Mouse (Mus musculus): ENCODE results near the gene Os9. TPM values are rescaled to one million over a fixed set of nuclear protein-coding genes. Genes with fewer than 3 reads are reported as not detected.
"Not testable (repeated sequence)": the region's sequence is repeated elsewhere in the genome, so short reads cannot be mapped to it uniquely, and the experiment has no call there.

Os9 gene
- polyA plus RNA-seq, 1 experiment from 2014 or later, result 60.1 TPM

- peaks cover 35% of the 10 kb centered on the region for H3K36me3 ChIP-seq (replicated peaks)
- H3K4me1 ChIP-seq, result peaks cover 62% of the 10 kb centered on the region
- H3K9me3 ChIP-seq; H3K4me3 ChIP-seq; DNase-seq (ENCODE audit: low spot score); H3K27ac ChIP-seq (replicated peaks): not testable (repeated sequence)
- 85% methylated on average over 4 of the region's 4 CpGs for WGBS
- H3K27me3 ChIP-seq (replicated peaks; ENCODE audit: low read depth, poor library complexity, severe bottlenecking), result peaks cover 52% of the 10 kb centered on the region
Observed at GRCm38 (mm10) chr10:127062101-127062500, 58.8 kb downstream of the Os9 start.

DNA sequence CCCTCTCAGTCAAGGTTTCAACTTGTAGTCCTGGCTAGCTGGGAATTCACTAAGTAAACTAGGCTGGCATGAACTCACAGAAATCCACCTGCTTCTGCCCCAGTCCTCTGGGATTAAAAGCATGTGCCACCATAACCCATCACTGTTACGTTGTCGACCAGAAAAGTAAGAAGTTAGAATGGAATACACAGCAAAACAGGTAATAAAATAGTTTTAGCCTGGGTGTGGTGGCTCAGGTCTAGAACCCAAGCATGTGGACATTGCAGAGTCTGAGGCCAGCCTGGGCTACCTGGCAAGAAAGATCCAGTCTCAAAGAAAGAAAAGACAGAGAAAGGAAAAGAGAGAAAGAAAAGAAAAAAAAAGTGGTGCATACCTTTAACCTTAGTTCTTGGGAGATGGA, 59.4 kb downstream of the Os9 start:
- H3K9me3 ChIP-seq, result no peaks in the 10 kb centered on the region
- no peak overlapping the region for H3K4me3 ChIP-seq
- peaks cover 53% of the 10 kb centered on the region for H3K27me3 ChIP-seq (replicated peaks; ENCODE audit: low read depth, poor library complexity, severe bottlenecking)
- H3K27ac ChIP-seq (replicated peaks), result no peak overlapping the region
- DNase-seq (ENCODE audit: low spot score), result no peak
- WGBS, result 73% methylated on average over 2 of the region's 2 CpGs
- peaks cover 58% of the 10 kb centered on the region for H3K4me1 ChIP-seq
- peaks cover 35% of the 10 kb centered on the region for H3K36me3 ChIP-seq (replicated peaks)

DNA sequence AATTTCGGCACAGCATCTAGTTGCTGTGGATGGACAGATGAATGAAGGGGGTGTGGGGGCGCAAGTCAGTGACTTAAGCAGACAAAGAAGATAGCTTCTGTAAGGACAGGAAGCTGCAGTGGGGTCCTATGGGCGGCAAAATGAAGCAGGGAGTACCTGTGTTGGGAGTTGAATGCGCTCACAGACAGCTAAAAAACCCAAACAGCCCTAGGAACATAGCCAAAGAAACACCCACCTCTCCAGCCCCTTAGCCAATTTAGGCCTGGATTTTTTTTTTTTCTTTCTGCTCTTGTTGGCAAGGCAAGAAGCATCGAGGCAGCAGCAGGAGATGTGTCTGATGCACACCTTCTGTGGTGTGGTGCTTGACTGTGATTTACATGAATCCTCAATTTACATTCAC, 59.8 kb downstream of the Os9 start:
- Histone ChIP-seq H3K4me1 (peaks cover 57% of the 10 kb centered on the region), H3K4me3 (peak overlapping the region; percentile 95; the same call in 1 of the 2 replicates), H3K36me3 (replicated peaks) (peaks cover 35% of the 10 kb centered on the region), H3K27me3 (replicated peaks; ENCODE audit: low read depth, poor library complexity, severe bottlenecking) (peaks cover 58% of the 10 kb centered on the region), H3K9me3 (no peaks in the 10 kb centered on the region), H3K27ac (replicated peaks) (no peak overlapping the region)
- DNase-seq (ENCODE audit: low spot score), result no peak
- 36% methylated on average over 5 of the region's 5 CpGs for WGBS

DNA sequence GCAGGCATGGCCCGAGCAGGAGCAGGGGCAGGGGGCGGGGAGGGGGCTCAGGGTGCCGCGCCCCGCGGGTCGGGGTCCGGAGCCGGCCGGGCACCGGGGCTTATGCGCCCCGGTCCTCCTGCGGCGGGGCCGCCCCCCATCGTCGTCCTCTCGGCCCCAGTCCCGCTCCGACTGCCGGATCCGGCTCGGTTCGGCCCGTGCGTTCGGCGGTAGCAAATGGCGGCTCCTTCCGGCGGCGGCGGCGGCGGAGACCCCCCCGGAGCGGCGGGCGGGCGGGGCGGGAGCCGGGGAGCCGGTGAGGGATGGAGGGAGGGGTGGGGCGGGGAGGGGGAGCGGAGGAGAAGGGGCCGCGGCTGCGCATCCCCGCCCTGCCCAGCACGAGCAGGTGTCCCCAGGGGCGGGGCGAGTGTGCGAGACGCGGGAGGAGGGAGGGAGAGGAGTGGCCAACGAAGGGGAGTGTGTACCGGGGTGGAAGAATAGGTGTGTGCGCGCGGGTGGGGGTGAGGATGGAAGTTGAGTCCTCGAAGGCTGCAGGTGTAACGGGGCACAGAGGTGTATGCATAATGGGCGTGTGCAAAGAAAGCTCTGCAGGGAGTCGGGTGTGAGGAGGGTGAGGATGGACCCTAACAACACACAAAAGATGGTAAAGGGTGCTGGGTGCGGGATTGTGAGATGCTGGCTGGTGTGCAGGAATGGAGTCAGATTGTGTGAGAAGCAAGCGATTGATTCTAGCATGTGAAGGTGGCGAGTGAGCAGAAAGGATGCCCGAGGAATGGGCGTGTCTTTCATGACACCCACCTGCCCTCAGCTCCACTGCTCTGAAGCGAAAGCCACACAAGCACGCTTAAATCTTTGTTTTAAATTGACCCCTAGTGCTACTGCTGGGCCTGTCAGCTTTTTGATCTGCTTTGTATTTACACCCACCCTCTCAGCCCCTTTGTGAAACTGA, 60.7 kb downstream of the Os9 start, which contains the start of gene March9:
TSS of gene March9 (minus strand) at position 217 of the 949 bp plus-strand sequence.
- H3K27ac ChIP-seq (replicated peaks), result peak within 1 kb of the TSS; percentile 88
- DNase-seq (ENCODE audit: low spot score), result peak; percentile 82
- under 1% methylated on average over 67 of the region's 72 CpGs for WGBS

GRCm38 (mm10) chr10:127059174-127059967, 61.6 kb downstream of the Os9 start:
- Histone ChIP-seq H3K9me3 (no peaks in the 10 kb centered on the region), H3K36me3 (replicated peaks) (peaks cover 29% of the 10 kb centered on the region), H3K4me1 (peaks cover 48% of the 10 kb centered on the region), H3K27ac (replicated peaks) (peak overlapping the region; percentile 88), H3K27me3 (replicated peaks; ENCODE audit: low read depth, poor library complexity, severe bottlenecking) (peaks cover 61% of the 10 kb centered on the region), H3K4me3 (peak overlapping the region; percentile 95)
- peak; percentile 67 for DNase-seq (ENCODE audit: low spot score)
- under 1% methylated on average over 92 of the region's 92 CpGs for WGBS

More for the DNA sequence above, 60.7 kb downstream of the Os9 start, which contains the start of gene March9:
- Histone ChIP-seq H3K4me3 (peak within 1 kb of the TSS; percentile 95), H3K36me3 (replicated peaks) (peaks cover 35% of the 10 kb centered on the region), H3K4me1 (peaks cover 56% of the 10 kb centered on the region), H3K9me3 (no peaks in the 10 kb centered on the region), H3K27me3 (replicated peaks; ENCODE audit: low read depth, poor library complexity, severe bottlenecking) (peaks cover 61% of the 10 kb centered on the region)

- peak overlapping the region; percentile 95 for H3K4me3 ChIP-seq
- DNase-seq (ENCODE audit: low spot score), result no peak
- WGBS, result 14% methylated on average over 8 of the region's 8 CpGs
- H3K9me3 ChIP-seq, result no peaks in the 10 kb centered on the region
- H3K27me3 ChIP-seq (replicated peaks; ENCODE audit: low read depth, poor library complexity, severe bottlenecking), result peaks cover 63% of the 10 kb centered on the region
- peaks cover 48% of the 10 kb centered on the region for H3K4me1 ChIP-seq
- peaks cover 27% of the 10 kb centered on the region for H3K36me3 ChIP-seq (replicated peaks)
- H3K27ac ChIP-seq (replicated peaks), result 0 out of 2 replicates have a peak overlapping the region, but pooled peaks have one; percentile 10
Observed at GRCm38 (mm10) chr10:127058708-127059107, 62.2 kb downstream of the Os9 start.

GRCm38 (mm10) chr10:127058161-127058560, 62.8 kb downstream of the Os9 start:
- Histone ChIP-seq H3K9me3 (no peaks in the 10 kb centered on the region), H3K27me3 (replicated peaks; ENCODE audit: low read depth, poor library complexity, severe bottlenecking) (peaks cover 66% of the 10 kb centered on the region), H3K27ac (replicated peaks) (no peak overlapping the region), H3K36me3 (replicated peaks) (peaks cover 27% of the 10 kb centered on the region), H3K4me1 (peaks cover 48% of the 10 kb centered on the region), H3K4me3 (peak overlapping the region; percentile 95)
- WGBS, result 1% methylated on average over 9 of the region's 9 CpGs
- peak; percentile 88 for DNase-seq (ENCODE audit: low spot score)

- WGBS, result 85% methylated on average over 20 of the region's 20 CpGs
- H3K4me3 ChIP-seq, result peak overlapping the region; percentile 13; the same call in 1 of the 2 replicates
- H3K27ac ChIP-seq (replicated peaks), result no peak overlapping the region
- no peaks in the 10 kb centered on the region for H3K9me3 ChIP-seq
- peaks cover 42% of the 10 kb centered on the region for H3K4me1 ChIP-seq
- DNase-seq (ENCODE audit: low spot score), result no peak
- peaks cover 74% of the 10 kb centered on the region for H3K27me3 ChIP-seq (replicated peaks; ENCODE audit: low read depth, poor library complexity, severe bottlenecking)
- H3K36me3 ChIP-seq (replicated peaks), result peaks cover 27% of the 10 kb centered on the region
Observed at GRCm38 (mm10) chr10:127056490-127056889, 64.4 kb downstream of the Os9 start.

DNA sequence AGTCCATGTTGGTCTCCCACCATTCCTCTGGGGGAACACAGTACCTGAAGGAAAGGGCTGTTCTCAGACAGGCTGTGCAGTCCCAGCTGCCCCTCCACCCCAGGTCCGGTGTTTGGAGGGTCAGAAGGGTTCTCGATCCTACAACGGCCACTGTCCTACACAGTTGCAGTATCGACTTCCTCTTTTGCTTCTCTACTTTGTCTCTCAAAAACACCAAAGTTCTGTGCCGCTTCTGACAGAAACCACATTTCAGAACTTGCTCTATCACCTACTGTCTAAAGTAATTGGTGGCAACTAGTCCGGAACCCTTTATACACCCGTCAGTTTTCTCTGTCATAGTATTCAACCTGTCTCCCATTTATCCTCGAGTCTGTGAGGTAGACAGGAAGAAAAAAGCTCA, 65.5 kb downstream of the Os9 start:
- peaks cover 33% of the 10 kb centered on the region for H3K4me1 ChIP-seq
- peaks cover 74% of the 10 kb centered on the region for H3K27me3 ChIP-seq (replicated peaks; ENCODE audit: low read depth, poor library complexity, severe bottlenecking)
- no peak for DNase-seq (ENCODE audit: low spot score)
- H3K36me3 ChIP-seq (replicated peaks), result peaks cover 27% of the 10 kb centered on the region
- H3K9me3 ChIP-seq, result no peaks in the 10 kb centered on the region
- H3K4me3 ChIP-seq, result no peak overlapping the region
- H3K27ac ChIP-seq (replicated peaks), result no peak overlapping the region
- 88% methylated on average over 8 of the region's 8 CpGs for WGBS

DNA sequence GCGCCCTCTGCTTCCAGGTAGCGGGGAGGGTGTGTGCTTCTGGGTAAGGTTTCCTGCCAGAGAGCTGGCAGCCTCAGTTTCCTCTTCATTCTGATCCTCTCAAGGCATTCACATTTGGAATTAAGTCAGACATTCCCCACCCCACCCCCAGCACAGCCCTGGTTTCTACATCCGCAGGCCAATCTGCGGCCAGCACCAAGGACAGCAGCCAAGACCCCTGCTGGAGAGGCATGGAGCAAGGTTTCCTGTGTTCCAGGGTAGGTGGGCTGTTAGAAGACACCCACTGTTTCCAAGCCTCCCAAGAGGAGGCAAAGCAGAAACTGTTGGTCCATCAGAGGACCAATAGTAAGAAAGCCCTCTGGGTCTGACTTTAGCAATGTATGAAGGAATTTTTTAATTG, 66.3 kb downstream of the Os9 start:
- Histone ChIP-seq H3K9me3 (no peaks in the 10 kb centered on the region), H3K27me3 (replicated peaks; ENCODE audit: low read depth, poor library complexity, severe bottlenecking) (peaks cover 74% of the 10 kb centered on the region), H3K4me1 (peaks cover 32% of the 10 kb centered on the region), H3K27ac (replicated peaks) (no peak overlapping the region), H3K4me3 (no peak overlapping the region), H3K36me3 (replicated peaks) (peaks cover 27% of the 10 kb centered on the region)
- peak; percentile 62 for DNase-seq (ENCODE audit: low spot score)
- WGBS, result 67% methylated on average over 4 of the region's 4 CpGs

DNA sequence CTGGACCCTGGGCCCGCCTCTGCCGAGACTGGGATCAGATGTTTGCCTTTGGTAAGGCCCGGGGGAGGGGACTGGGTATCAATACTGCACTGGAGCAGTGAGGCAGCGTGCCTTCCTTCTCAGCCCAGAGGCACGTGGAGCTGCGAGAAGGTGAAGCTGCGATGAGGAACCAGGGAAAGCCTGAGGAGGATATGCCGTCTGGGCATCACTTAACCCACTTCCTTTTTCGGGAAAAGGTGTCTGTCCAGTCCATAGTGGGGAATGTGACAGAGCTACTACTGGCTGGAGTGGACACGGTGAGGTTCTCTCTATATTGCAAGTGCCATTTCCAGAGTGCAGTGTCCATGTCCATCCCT, 70.8 kb downstream of the Os9 start:
- Histone ChIP-seq H3K4me3 (peak overlapping the region; percentile 42; the same call in 1 of the 2 replicates), H3K27me3 (replicated peaks; ENCODE audit: low read depth, poor library complexity, severe bottlenecking) (peaks cover 73% of the 10 kb centered on the region), H3K4me1 (peaks cover 16% of the 10 kb centered on the region), H3K27ac (replicated peaks) (no peak overlapping the region), H3K36me3 (replicated peaks) (peaks cover 17% of the 10 kb centered on the region), H3K9me3 (no peaks in the 10 kb centered on the region)
- 18% methylated on average over 10 of the region's 10 CpGs for WGBS
- no peak for DNase-seq (ENCODE audit: low spot score)

GRCm38 (mm10) chr10:127049395-127050118, 71.4 kb downstream of the Os9 start:
- peaks cover 16% of the 10 kb centered on the region for H3K4me1 ChIP-seq
- peak overlapping the region; percentile 42 for H3K4me3 ChIP-seq
- no peaks in the 10 kb centered on the region for H3K9me3 ChIP-seq
- WGBS, result 3% methylated on average over 29 of the region's 29 CpGs
- H3K27me3 ChIP-seq (replicated peaks; ENCODE audit: low read depth, poor library complexity, severe bottlenecking), result peaks cover 73% of the 10 kb centered on the region
- no peak for DNase-seq (ENCODE audit: low spot score)
- H3K36me3 ChIP-seq (replicated peaks), result peaks cover 21% of the 10 kb centered on the region
- H3K27ac ChIP-seq (replicated peaks), result no peak overlapping the region

Measured in embryonic facial prominence, embryonic 10.5 days (tissue).